Mouse (Mus musculus): ENCODE data around the gene Arid4a.

Arid4a gene

DNA sequence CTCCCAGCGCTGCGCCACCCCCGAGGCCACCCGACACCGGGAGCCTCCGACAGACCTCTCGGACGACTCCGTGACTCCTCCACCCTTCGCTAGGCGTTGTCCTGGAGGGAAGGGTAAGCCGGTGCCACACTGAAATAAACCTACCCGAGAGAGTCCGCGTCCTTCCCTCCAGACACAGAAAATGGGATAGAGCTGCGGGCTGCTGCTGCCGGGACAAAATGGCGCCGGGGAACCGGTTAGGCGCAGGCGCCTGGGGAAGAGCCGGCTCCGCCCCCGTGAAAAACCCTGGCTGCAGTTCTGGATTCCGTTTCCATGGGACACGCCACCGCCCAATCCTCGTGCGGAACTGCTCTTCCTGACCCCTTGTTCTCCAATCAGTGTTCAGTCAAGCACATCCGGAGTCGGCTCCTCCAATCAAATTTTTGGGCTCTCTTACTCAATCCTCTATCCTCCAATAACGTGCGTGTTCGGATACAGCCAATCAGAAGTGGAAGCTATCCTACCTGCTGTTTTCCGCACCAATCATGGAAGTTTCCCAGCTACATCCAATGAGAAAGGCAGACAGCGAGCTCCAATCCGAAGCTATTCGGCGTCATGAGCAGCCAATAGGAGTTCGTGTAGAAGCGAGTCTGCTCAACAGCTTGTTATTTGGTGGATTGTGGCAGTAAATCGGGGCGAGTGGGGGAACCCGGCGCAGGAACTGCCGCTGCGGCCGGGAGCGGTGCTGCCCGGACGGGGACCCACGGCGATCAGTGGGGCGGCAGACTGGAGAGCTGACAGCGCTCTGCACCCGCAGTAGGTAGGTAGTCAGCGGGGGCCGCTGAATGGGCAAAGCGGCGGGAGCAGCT is at the start of gene Arid4a:
TSS of gene Arid4a (plus strand) at position 628 of the 848 bp plus-strand sequence.
- peak; percentile 97 for DNase-seq

DNA sequence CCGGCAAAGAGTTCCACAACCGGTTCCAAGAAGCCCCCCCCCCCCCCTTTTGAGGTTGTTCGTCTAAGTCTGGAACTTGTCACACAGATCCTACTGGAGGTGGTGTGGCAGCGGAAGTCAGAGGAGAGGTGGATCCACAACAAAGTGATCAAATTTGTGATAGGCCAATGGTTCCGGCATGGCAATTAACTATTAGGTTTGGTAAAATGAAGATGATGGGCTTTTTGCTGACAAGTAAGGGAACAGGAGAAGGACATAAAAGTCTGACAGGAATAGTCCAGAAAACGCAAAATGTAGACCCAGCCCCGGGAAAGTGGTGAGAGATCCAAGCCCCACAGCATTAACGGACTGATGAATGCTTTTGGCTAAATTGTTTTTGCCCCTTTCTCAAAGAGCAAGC is 48.2 kb upstream of the Arid4a start:
- DNase-seq = no peak

DNA sequence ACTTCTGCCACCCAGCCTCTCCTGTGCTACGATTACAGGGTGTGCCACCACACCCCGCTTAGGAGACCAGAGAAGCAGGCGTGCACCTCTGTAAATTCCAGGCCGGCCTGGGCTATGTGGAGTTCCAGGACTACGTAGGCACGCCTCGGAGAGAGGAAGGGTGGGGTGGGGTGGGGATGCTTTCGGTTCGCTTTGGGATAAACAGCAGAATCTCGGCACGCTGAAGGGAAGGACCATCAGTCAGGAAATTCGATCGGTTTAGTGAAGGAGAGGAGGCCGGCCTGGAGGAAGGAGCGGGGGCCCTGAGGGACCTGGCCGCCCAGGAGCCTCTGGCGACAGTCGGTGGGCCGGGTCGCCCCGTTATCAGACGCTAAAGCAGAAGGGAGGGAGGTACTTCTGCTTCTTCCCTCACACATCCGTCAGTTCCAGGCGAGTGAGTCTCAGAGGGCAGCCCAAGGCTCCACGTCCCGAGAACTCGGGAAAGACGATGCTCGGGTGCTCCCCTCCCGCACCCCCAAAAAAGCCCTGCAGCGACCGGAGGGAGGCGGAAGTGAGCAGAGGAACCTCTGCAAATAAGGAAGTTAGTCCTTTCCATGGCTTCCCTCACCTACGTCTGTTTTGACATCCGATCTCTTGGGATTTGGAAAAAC is 47.5 kb upstream of the Arid4a start:
- DNase-seq = peak; percentile 89

DNA sequence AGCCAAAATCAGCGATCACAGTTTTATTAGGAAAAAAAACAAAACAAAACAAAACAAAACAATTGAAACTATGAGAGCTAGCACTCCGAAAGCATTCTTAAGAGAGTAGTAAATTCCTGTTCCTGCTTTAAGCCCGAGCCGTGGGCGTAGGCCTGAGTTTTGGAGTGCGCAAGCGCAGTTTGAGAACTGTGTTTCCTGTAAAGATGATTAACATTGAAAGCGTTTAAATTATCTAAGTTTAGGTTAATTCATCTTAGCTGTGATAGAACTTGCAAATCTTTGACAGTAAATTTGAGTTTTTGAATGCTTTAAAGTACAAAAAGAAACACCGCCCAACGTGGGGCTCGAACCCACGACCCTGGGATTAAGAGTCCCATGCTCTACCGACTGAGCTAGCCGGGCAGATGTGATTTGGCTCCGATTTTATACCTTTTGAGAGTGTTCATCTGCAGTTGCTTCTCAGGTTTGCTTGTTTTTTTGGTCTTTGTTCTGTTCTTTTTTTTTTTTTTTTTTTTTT is 46.9 kb upstream of the Arid4a start:
- DNase-seq = peak; percentile 90

DNA sequence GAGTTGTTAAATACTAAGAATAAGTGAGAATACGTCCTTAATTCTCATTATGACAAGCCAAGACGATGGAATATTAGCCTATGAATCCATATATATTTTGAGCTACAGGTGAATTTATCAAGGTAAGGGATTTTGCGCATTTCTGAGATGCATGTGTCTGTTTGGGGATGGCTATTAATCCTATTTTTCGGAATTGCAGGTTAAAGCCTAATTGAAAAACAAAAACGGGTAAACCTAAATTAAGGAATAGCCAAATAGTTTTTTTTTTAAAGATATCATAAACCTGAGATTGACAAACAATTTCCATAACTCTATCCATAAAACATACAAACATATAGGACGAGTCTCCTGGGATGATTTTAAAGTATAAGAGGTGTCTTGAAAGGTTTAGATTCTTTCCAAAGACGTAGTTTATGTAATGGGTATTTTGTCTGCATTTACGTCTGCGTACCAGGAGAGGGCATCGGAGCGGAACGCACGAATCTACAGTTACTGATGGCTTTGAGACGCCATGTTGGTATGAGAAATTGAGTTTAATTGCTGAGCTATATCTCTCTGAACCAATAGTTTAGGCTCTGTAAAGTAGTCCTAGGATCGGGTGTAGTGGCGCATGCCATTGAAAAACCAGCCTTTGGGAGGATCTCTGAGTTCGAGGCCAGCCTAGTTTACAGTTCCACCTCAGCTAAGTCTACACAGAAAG is 46.2 kb upstream of the Arid4a start:
- DNase-seq = peak; percentile 71

DNA sequence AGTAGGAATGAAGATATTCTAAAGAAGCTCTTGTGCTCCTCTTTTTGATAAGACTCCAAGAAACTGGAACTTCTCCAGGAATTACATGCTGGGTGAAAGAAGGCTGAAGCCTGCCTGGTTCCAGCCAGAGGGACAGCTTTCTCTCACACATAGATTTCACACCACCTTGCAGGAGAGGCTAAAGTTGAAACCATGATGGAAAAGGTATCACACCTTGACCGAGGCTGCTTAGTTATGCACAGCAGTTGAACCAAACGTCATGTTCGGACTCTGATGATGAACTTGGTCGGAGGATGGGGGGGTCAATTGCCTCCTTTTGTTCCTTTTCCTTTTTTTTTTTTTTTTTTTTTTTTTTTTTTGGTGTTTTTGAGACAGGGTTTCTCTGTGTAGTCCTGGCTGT is 42.0 kb upstream of the Arid4a start:
- no peak for DNase-seq

DNA sequence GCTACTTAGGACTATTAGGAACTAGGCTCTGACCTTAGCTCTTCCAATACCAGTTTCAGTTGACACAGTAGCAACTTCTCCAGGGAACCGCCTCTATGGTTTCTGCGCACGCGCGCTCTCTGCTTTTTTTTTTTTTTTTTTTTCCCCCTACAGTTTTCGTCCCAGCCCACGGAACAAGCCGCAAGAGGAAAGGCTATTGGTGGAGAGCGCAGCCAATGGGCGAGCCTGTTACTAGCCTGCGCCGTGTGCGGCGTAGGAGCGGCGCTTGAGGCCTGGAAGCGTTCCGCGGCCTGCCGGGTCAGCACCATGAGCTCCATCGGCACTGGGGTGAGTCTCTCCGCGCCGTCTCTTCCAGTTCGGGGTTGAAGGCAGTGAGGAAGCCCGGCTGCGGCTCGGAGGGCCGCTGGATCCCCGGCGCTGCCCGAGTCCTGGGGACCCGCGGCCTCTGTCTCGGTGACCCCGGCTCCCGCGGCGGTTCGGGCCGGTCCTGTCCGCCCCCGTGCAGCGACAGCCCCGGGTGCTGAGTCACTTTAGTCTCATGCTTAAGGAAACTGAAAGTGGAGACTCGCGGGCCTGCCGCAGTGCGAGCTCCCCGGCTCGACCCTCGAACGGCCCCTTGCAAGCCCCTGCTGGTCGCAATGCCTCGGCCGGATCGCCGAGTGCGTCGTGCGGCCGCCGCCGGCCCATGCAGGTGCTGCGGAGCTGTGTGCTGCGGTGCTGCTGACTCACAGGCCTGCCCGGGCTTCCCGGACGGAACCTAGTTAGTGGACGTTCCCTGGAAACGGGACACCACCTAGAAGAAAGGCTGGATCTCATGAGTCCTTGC is 41.1 kb upstream of the Arid4a start, which contains the start of gene Psma3:
TSS of gene Psma3 (plus strand) at position 181 of the 826 bp plus-strand sequence.
- DNase-seq = peak; percentile 94

DNA sequence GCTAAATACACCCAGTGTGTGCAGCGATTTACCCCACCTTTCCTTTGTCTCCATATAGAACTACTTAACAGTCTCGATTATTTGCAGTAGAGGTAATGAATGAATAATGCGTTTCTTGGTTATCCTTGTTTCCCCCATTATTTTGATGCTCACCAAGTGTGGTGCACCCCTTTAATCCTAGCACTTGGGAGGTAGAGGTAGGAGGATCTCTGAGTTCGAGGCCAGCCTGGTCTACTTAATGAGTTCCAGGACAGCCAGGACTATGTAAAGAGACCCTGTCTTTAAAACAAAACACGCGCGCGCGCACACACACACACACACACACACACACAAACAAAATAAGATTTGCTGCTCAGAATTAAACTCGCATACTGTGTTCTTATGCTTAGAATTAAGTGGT is 40.4 kb upstream of the Arid4a start:
- no peak for DNase-seq

DNA sequence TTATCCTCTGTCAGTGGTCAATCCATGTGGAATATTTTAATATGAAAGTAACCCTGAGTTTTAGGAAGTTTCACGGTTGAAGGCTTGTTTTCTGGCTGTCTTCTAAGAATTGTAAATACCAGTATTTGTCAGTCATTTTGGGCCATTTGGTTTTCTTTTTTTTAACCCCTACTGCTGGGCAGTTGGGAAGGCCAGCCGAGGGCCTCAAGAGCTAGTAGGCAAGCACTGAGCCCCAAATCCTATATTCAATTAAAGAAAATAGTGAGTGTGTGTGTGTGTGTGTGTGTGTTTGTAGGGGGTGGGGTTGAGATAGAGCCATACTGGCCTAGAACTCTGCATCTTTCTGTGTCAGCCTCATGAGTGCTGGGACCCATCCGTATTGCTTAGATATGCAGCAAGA is 39.9 kb upstream of the Arid4a start:
- no peak for DNase-seq

DNA sequence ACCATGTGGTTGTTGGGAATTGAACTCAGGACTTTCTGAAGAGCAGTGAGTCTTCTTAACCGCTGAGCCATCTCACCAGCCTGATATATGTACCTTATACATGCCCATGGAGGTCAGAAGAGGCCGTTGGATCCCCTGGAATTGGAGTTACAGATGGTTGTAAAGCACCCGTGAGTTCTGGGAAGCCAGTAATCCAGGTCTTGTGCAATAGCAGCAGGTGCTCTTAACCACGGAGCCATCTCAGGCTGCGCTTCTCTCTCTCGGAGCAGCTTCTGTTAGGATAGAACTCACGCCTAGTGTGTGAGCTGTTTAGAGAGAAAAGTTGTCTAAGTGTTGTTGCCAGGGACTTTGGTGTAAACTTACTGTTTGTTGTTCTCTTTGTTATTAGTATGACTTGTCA is 37.4 kb upstream of the Arid4a start:
- no peak for DNase-seq

DNA sequence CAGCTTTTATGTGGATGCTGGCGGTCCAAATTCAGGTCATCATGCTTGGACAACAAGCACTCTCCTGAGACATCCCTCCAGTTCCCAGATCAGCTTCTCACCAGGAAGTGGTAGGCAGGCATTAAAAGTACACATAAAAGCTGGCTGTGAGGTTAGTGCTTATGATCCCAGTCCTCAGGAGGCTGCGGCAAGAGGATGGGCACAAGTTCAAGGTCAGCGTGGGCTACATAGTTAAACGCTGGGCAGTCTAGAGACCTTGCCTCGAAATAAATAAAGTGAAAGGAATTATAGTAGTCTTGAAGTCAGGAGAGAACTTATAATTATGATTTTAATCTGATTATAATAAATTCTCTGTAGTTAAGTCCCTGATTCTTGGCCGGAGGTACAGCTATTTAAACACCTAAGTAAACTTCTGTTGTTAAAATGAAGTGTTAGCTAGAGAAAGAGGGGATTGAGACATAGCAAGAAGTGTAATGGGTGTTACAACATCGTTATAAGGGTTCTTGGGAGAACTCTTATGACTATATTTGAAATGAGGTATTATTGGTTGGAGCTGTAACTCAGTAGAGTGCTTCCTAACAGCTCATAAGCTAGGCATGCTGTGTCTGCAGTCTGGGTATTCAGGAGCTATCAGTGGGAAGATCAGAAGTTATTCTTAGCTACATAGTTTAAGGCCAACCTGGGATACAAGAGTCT is 30.8 kb upstream of the Arid4a start:
- DNase-seq = no peak

DNA sequence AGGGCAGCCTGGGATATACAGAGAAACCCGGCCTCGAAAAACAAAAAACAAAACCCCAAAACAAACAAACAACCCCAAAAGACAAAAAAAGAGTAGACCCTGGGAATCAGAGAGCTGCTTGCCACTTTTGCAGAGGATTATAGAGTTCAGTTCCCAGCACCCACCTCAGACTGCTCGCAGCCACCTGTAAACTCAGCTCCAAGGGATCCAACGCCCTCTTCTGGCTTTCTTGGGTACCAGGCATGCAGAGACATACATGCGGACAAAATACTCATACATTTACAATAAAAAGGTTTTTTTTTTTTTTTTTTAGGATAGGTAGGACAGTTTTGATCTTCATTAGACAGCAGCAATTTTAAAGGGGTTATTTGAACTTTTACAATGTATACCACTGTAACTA is 18.6 kb upstream of the Arid4a start:
- DNase-seq = no peak

DNA sequence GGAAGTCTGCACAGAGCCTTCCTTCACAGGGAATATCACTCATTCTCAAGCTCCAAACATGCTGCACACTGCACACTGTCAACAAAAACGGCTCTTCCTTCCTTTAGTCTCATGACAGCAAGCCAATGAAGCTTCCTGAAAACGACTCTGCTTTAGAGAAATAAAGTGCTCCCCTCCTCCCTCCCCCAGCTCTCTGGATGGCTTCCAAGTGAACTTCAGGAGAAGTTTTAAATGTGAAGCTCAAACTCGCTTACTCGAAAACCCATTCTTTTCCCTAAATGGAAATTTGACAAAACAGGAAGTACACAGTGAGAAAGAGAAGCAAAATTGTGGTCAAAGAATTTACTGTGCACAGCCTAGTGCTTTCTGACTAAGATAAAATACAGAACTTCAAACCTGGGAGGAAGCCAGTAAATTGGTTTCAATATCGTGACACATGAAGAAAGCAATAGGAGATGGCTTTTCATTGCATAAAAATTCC is 16.3 kb upstream of the Arid4a start:
- DNase-seq = peak; percentile 88

DNA sequence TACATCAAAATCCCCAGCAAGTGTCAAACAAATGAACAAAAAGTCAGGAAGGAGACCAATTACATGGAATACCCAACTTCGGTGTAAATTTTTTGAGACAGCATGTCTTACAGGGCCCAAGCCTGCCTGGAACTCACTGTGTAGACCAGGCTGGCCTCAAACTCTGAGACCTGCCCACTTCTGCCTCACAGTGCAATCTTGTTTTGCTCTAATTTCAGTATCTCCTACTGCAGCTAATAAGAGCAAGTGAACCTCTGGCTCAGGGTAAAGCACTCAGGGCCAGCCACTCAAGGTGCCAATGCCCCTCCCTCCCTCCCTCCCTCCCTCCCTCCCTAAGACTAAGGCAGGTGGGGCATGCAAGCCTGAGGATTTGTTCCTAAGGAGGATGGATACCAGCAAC is 15.4 kb upstream of the Arid4a start:
- DNase-seq = no peak

DNA sequence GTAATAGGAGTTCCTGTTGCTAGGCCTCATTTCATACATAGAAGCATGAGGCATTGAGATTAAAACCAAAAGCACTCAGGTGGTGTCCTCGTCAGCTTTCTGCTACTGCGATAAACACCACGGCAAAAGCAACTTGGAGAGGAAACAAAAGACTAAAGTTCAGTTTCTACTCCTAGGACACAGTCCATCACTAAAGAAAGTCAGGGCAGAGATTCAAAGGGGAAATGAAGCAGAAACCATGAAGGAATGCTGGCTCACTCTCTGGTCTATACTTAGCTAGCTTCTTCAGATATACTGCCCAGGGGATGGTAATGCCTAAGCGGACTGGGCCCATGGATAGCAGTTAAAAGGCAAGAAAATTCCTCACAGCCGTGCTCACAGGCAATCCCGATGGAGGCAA is 14.3 kb upstream of the Arid4a start:
- no peak for DNase-seq

DNA sequence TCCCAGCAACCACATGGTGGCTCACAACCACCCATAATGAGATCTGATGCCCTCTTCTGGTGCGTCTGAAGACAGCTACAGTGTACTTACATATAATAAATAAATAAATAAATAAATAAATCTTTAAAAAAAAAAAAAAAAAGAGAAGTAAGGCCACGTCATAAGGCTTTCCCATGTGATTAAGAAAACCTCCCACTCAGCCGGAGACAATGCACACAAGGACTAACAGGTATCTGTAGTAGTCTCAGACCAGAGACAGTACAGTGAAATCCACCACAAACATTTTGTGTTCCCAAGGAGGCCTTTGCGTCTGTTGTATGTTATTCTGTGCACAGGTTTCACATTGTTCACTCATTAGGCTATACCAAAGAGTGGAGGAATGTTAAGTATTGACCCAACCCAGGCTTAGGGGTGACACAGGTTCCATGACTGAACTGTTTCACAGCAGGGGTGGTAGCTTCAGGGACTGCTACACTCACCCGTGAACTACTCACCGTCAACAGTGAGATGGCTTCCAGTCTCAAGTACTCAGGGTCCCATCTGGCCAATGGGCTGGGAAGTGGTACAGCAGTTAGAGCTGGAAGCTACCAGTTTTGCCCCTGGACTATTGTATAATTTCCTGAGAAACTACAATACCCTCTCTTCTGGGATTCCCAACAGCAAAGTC is 11.9 kb upstream of the Arid4a start:
- DNase-seq = no peak

DNA sequence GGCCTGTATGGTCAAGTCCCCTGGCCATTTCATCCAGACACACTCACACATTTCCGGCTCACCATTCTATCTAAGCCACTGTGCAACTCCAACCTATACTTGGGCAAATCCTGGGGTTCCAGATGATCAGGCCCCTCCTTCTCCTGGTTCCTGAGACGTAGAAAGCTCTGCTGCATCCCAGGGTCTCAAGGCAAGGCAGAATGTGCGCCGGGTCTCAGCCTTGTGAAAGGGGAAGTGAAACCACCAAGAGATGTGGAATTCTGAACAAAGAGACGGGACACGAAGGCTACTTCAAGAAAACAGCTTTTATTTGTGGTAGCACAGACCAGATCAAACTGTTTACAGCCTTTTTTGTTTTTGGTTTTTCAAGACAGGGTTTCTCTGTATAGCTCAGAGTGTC is 9.6 kb upstream of the Arid4a start:
- DNase-seq = no peak

DNA sequence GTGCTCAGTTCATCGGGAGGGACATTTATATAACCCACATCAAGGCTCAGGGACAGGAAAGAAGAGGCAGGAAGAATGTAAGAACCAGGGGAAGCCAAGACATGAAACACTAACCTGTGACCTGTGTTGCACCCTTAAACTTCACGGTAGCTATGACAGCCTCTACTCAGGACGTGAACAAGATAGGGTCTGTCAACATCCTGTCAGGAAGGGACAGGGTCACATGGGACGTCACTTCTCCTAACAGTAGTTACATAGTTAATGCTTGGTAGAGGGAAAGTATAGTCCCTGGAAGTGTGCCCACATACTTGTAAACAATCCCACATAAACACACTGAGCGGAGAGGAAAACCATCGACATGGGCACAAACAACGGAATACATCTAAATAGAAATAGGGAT is 8.9 kb upstream of the Arid4a start:
- DNase-seq = no peak

DNA sequence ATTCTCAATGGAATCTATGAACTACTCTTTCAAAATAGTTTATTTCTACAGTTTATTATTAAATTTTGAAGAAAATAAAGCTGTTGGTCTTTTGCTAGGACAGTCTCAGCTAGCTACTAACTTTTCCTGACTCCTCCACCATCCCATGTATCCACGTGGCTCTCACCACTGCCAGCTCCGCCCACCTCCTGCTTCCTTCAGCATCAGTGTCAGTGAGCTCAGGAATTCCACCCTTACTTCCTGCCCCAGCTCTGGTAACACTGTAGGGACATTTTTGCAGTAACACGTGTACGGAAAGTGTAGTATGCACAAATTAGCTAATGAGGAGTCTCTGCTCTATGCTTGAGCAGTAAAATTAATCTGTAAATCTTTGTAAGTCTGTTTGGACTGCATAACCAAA is 6.0 kb upstream of the Arid4a start:
- DNase-seq = peak; percentile 73

DNA sequence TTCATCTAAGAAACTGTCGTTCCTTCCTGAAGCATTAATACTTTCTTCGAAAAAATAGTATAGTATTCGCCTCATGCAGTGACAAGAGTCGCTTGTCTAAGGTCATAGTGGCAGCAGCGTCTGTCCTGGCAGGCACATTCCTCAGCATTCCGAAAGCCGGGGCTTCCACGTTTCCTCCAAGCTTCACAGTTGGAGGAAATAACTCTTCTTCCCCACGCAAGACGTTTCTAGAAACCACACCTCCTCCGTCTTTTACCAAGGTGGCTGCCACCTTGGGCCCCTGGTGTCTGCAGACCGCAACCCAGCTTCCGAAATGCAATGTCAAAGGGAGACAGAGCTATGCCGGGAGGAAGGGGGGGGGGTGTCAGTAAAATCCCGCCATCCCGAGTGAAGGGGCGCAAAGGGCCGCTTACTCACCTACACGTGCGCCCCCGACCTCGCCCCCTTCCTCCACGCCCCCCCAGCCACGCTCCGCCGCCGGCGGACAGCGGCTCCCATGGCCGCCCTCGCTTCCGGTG is 886 bp upstream of the Arid4a start:
- no peak for DNase-seq

DNA sequence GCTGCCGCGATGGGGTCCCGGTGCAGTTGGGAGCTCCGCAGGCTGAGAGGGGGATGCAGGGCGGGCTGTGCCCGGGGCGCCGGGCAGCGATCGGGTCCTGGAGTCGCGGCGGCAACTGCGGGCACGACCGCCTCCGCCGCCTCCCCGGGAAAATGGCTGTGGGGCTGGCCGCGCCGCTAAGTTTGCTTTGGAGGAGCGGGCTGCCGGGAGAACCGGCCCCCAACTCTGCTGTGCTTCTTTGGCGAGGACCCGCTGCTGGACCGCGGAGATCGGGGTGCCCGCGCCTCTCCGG is 367 bp downstream of the Arid4a start:
- no peak for DNase-seq
